Mouse (Mus musculus): Measurements from ENCODE around the gene Cldn4. TPM values are rescaled to one million over a fixed set of nuclear protein-coding genes. Genes with fewer than 3 reads are reported as not detected.

Gene Cldn4
- total and polyA plus RNA-seq, 2 experiments from 2014 or later = not detected

DNA sequence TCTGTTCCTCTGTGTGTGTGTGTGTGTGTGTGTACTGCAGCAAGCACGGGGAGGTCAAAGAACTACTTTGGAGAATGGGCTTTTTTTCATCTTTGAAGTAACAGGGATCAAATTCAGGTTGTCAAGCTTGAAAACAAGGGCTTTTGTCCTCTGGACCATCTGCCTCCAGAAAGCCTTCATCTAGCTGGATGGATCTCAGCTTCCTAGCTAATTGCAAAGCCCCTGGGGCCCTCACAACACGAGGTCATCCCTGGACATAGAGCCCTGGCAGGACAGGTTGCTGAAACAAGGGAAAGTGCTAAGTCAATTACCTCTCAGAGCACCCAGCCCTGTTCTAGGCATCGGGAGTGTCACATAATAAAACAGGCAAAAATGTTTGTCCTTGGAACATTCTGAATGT, 37.0 kb upstream of the Cldn4 start:
- H3K4me2 ChIP-seq (ENCODE audit: low read depth, low read length) = no peak overlapping the region
- peaks cover 35% of the 10 kb centered on the region for H3K27me3 ChIP-seq (ENCODE audit: insufficient read depth, low read length)
- H3K36me3 ChIP-seq (ENCODE audit: insufficient read depth, low read length) = no peaks in the 10 kb centered on the region
- WGBS = 10% methylated on average over 3 of the region's 3 CpGs
- TF ChIP-seq CTCF (IDR thresholded peaks at IDR 0.05; ENCODE audit: low read depth) = no peak
- peaks cover 6% of the 10 kb centered on the region for H3K4me1 ChIP-seq (ENCODE audit: insufficient read depth, low read length)
- ATAC-seq (no peak), DNase-seq (ENCODE audit: low spot score) (no peak)
- no peaks in the 10 kb centered on the region for H3K9me3 ChIP-seq (ENCODE audit: low read length)
- H3K27ac ChIP-seq = no peak overlapping the region
- H3K9ac ChIP-seq (replicated peaks; ENCODE audit: low read length) = no peak overlapping the region
- H3K4me3 ChIP-seq (ENCODE audit: low read length) = no peak overlapping the region

GRCm38 (mm10) chr5:134983111-134983510, 36.4 kb upstream of the Cldn4 start:
- peaks cover 30% of the 10 kb centered on the region for H3K27me3 ChIP-seq (ENCODE audit: insufficient read depth, low read length)
- no peak overlapping the region for H3K27ac ChIP-seq
- DNase-seq (ENCODE audit: low spot score) (no peak), ATAC-seq (no peak)
- no peak for TF ChIP-seq CTCF (IDR thresholded peaks at IDR 0.05; ENCODE audit: low read depth)
- no peaks in the 10 kb centered on the region for H3K36me3 ChIP-seq (ENCODE audit: insufficient read depth, low read length)
- H3K9me3 ChIP-seq (ENCODE audit: low read length) = no peaks in the 10 kb centered on the region
- no peak overlapping the region for H3K9ac ChIP-seq (replicated peaks; ENCODE audit: low read length)
- peaks cover 6% of the 10 kb centered on the region for H3K4me1 ChIP-seq (ENCODE audit: insufficient read depth, low read length)
- WGBS = 90% methylated on average over 1 of the region's 1 CpGs
- H3K4me3 ChIP-seq (ENCODE audit: low read length) = no peak overlapping the region
- no peak overlapping the region for H3K4me2 ChIP-seq (ENCODE audit: low read depth, low read length)

DNA sequence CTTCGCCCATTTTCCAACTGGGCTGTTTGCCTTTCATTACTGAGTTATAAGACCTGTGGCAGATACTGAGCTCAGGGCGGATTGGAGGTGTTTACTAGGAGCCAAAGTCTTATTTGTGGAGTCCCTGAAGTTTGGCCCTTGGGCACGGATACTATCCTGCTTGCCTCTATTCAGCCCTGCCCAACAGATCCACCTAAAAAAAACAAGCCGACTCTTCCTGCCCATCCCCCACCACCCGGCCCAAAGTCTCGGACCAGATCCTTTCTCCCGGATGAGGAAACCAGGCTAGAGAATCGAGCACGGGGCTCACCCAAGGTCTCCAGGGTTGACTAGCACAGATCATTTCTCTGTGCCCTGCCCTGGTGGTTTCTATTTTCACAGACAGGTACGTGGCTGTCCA, 34.4 kb upstream of the Cldn4 start:
- no peak overlapping the region for H3K9ac ChIP-seq (replicated peaks; ENCODE audit: low read length)
- no peak for TF ChIP-seq CTCF (IDR thresholded peaks at IDR 0.05; ENCODE audit: low read depth)
- H3K4me2 ChIP-seq (ENCODE audit: low read depth, low read length) = no peak overlapping the region
- DNase-seq (ENCODE audit: low spot score) (no peak), ATAC-seq (no peak)
- no peak overlapping the region for H3K4me3 ChIP-seq (ENCODE audit: low read length)
- H3K36me3 ChIP-seq (ENCODE audit: insufficient read depth, low read length) = no peaks in the 10 kb centered on the region
- no peak overlapping the region for H3K27ac ChIP-seq
- H3K27me3 ChIP-seq (ENCODE audit: insufficient read depth, low read length) = peaks cover 17% of the 10 kb centered on the region
- H3K4me1 ChIP-seq (ENCODE audit: insufficient read depth, low read length) = peaks cover 6% of the 10 kb centered on the region; the same call in 1 of the 2 replicates
- no peaks in the 10 kb centered on the region for H3K9me3 ChIP-seq (ENCODE audit: low read length)
- 70% methylated on average over 10 of the region's 10 CpGs for WGBS

DNA sequence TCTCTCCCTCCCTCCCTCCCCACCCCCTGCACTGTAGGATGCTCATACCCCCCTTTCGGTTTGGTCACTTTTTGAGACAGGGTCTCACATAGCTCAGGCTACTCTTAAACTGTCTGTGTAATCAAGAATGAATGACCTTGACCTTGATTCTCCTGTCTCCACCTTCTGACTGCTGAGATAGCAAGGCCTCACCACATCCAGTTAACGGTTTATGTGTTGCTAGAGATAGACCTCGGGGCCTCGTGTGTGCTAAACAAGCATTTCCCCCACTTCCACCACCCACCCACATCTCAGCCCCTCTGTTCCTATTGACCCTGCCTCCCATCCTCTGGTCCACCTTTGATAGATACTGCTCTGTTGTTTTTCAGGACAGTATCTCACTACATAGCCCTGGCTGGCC, 31.1 kb upstream of the Cldn4 start:
- no peak for DNase-seq (ENCODE audit: low spot score)
- ATAC-seq = no peak
- Histone ChIP-seq H3K4me3 (ENCODE audit: low read length) (no peak overlapping the region), H3K9ac (replicated peaks; ENCODE audit: low read length) (no peak overlapping the region), H3K27ac (no peak overlapping the region), H3K36me3 (ENCODE audit: insufficient read depth, low read length) (no peaks in the 10 kb centered on the region), H3K4me1 (ENCODE audit: insufficient read depth, low read length) (no peaks in the 10 kb centered on the region), H3K27me3 (ENCODE audit: insufficient read depth, low read length) (no peaks in the 10 kb centered on the region), H3K9me3 (ENCODE audit: low read length) (no peaks in the 10 kb centered on the region), H3K4me2 (ENCODE audit: low read depth, low read length) (no peak overlapping the region)
- no peak for TF ChIP-seq CTCF (IDR thresholded peaks at IDR 0.05; ENCODE audit: low read depth)
- 85% methylated on average over 4 of the region's 4 CpGs for WGBS

DNA sequence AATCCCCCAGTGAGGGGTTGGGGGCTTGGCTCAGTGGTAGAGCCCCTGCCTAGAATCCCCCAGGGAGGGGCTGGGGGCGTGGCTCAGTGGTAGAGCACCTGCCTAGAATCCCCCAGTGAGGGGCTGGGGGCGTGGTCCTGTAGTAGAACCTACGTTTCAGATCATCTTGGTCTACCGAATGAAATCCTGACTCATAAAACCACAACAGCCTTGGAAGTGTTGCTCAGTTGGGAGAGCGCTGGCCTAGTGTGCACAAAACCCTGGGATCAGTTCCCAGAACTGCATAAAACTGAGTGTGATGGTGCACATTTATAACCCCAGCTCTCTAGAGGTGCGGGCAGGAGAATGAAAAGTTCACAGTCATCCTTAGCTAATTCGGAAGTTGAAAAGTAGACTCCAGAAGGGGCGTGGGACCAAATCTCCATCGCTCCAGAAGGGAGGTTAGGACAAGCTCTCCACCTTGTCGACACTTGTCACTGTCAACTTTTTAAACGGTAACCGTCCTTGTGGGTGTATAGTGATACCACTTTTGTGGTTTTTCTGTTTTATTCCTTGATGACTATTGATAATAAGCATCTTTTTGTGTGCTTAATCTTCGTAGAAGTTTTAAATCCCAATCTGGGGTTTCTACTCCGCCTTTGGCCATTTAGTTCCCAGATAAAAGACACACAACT, 30.0 kb upstream of the Cldn4 start:
- Histone ChIP-seq H3K4me1 (ENCODE audit: insufficient read depth, low read length) (no peaks in the 10 kb centered on the region), H3K9me3 (ENCODE audit: low read length) (no peaks in the 10 kb centered on the region), H3K27ac (no peak overlapping the region), H3K4me3 (ENCODE audit: low read length) (no peak overlapping the region), H3K27me3 (ENCODE audit: insufficient read depth, low read length) (no peaks in the 10 kb centered on the region), H3K4me2 (ENCODE audit: low read depth, low read length) (no peak overlapping the region), H3K36me3 (ENCODE audit: insufficient read depth, low read length) (no peaks in the 10 kb centered on the region), H3K9ac (replicated peaks; ENCODE audit: low read length) (no peak overlapping the region)
- no peak for TF ChIP-seq CTCF (IDR thresholded peaks at IDR 0.05; ENCODE audit: low read depth)
- no peak for DNase-seq (ENCODE audit: low spot score)
- WGBS = 89% methylated on average over 14 of the region's 14 CpGs
- no peak for ATAC-seq

- H3K4me1 ChIP-seq (ENCODE audit: insufficient read depth, low read length) = no peaks in the 10 kb centered on the region
- no peak for DNase-seq (ENCODE audit: low spot score)
- TF ChIP-seq CTCF (IDR thresholded peaks at IDR 0.05; ENCODE audit: low read depth) = no peak
- H3K4me3 ChIP-seq (ENCODE audit: low read length) = no peak overlapping the region
- no peaks in the 10 kb centered on the region for H3K27me3 ChIP-seq (ENCODE audit: insufficient read depth, low read length)
- no peaks in the 10 kb centered on the region for H3K9me3 ChIP-seq (ENCODE audit: low read length)
- H3K9ac ChIP-seq (replicated peaks; ENCODE audit: low read length) = no peak overlapping the region
- no peak overlapping the region for H3K27ac ChIP-seq
- H3K4me2 ChIP-seq (ENCODE audit: low read depth, low read length) = no peak overlapping the region
- WGBS = 85% methylated on average over 2 of the region's 2 CpGs
- ATAC-seq = no peak
- no peaks in the 10 kb centered on the region for H3K36me3 ChIP-seq (ENCODE audit: insufficient read depth, low read length)
Observed at GRCm38 (mm10) chr5:134976164-134976563, 29.4 kb upstream of the Cldn4 start.

GRCm38 (mm10) chr5:134974921-134975320, 28.2 kb upstream of the Cldn4 start:
- Histone ChIP-seq H3K36me3 (ENCODE audit: insufficient read depth, low read length) (no peaks in the 10 kb centered on the region), H3K4me3 (ENCODE audit: low read length) (no peak overlapping the region), H3K4me1 (ENCODE audit: insufficient read depth, low read length) (no peaks in the 10 kb centered on the region), H3K27ac (no peak overlapping the region), H3K9ac (replicated peaks; ENCODE audit: low read length) (no peak overlapping the region), H3K9me3 (ENCODE audit: low read length) (no peaks in the 10 kb centered on the region), H3K4me2 (ENCODE audit: low read depth, low read length) (no peak overlapping the region), H3K27me3 (ENCODE audit: insufficient read depth, low read length) (no peaks in the 10 kb centered on the region)
- WGBS = 58% methylated on average over 2 of the region's 2 CpGs
- ATAC-seq (no peak), DNase-seq (ENCODE audit: low spot score) (no peak)
- TF ChIP-seq CTCF (IDR thresholded peaks at IDR 0.05; ENCODE audit: low read depth) = no peak
